Mouse (Mus musculus): ENCODE data around the gene Gm973. TPM values are rescaled to one million over a fixed set of nuclear protein-coding genes. Genes with fewer than 3 reads are reported as not detected.

Gm973 gene
- polyA plus RNA-seq, 2 experiments = 2.1 to 2.8 TPM

DNA sequence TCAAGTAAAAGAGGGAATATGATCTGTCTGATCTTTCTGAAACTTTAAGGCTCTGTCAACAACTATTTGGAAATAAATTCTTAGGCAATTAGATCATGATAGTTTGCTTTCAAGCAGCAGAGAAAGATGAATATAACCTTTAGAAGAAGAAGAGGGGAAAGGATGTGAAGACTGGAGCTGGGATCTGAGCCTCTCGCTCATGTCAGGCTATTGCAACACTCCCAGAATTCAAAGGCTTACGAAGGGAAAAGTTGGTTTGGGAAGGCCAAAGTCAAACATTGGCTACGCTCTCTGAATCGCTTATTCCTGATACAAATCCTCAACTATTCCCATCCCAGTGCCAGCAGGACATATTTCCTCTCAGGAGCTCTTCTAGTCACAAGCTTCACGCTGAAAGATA is 53.2 kb downstream of the Gm973 start:
- no peak for TF ChIP-seq POLR2A (IDR thresholded peaks at IDR 0.05; ENCODE audit: borderline replicate concordance, extremely low read depth, insufficient read depth, insufficient read length)
- no peak overlapping the region for H3K9ac ChIP-seq (ENCODE audit: low read depth, low read length, severe bottlenecking)
- ATAC-seq (ENCODE audit: low FRiP score, low read depth) (no peak), DNase-seq (ENCODE audit: low spot score) (no peak)
- H3K9me3 ChIP-seq (ENCODE audit: control insufficient read depth, low read length) = peaks cover 4% of the 10 kb centered on the region; the same call in 1 of the 2 replicates
- no peak overlapping the region for H3K4me2 ChIP-seq (replicated peaks; ENCODE audit: low read depth, low read length, severe bottlenecking)
- H3K4me1 ChIP-seq (ENCODE audit: control insufficient read depth, insufficient read depth, low read length) = peaks cover 12% of the 10 kb centered on the region
- WGBS = 90% methylated on average over 5 of the region's 5 CpGs
- H3K4me3 ChIP-seq (replicated peaks; ENCODE audit: low read length) = no peak overlapping the region
- no peaks in the 10 kb centered on the region for H3K36me3 ChIP-seq (ENCODE audit: control insufficient read depth, insufficient read depth, low read length)
- H3K27ac ChIP-seq (replicated peaks; ENCODE audit: low read depth, low read length) = no peak overlapping the region
- H3K27me3 ChIP-seq (ENCODE audit: control insufficient read depth, insufficient read depth, low read length) = no peaks in the 10 kb centered on the region

DNA sequence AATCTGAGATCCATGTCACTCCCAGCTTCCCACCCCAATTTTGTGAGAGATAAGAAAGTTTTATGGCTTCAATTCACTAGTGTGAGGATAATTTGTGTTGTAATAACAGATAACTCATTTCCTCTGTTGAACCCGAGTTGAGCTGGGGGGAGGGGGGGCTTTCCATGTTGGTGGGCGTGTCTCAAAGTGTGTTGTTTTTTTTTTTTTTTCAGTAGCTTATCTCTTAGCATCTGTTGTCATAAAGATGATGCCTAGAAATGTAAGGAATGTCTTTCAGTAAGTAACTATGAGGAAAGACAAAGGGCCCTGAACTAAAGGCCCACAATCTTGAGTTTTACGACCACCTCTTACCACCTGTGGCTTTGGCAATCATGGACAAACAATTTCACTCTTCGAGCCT is 54.7 kb downstream of the Gm973 start:
- no peak overlapping the region for H3K27ac ChIP-seq (replicated peaks; ENCODE audit: low read depth, low read length)
- TF ChIP-seq POLR2A (IDR thresholded peaks at IDR 0.05; ENCODE audit: borderline replicate concordance, extremely low read depth, insufficient read depth, insufficient read length) = no peak
- no peaks in the 10 kb centered on the region for H3K27me3 ChIP-seq (ENCODE audit: control insufficient read depth, insufficient read depth, low read length)
- DNase-seq (ENCODE audit: low spot score) (no peak), ATAC-seq (ENCODE audit: low FRiP score, low read depth) (no peak)
- 52% methylated on average over 4 of the region's 4 CpGs for WGBS
- no peak overlapping the region for H3K9ac ChIP-seq (ENCODE audit: low read depth, low read length, severe bottlenecking)
- H3K9me3 ChIP-seq (ENCODE audit: control insufficient read depth, low read length) = peaks cover 4% of the 10 kb centered on the region; the same call in 1 of the 2 replicates
- peaks cover 12% of the 10 kb centered on the region for H3K4me1 ChIP-seq (ENCODE audit: control insufficient read depth, insufficient read depth, low read length)
- H3K36me3 ChIP-seq (ENCODE audit: control insufficient read depth, insufficient read depth, low read length) = no peaks in the 10 kb centered on the region
- H3K4me3 ChIP-seq (replicated peaks; ENCODE audit: low read length) = no peak overlapping the region
- no peak overlapping the region for H3K4me2 ChIP-seq (replicated peaks; ENCODE audit: low read depth, low read length, severe bottlenecking)

DNA sequence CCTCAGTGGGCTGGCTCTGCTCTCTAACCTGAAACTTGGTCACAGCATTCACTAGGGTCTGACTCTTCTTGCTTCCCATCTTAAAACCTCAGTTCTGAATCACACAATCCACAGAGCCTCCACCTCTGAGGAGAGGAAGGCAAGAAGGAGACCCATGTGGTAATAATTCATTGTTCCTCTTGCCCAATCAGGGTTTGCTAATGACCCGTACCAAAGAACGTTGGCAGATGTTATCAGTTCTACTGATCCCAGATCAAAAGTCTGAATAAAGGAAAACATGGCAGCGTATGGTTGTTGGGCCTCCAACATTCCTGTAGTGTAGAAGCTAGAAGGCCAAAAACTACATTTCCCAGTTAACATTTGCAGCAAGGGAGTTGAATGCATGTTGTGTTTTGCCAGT is 55.4 kb downstream of the Gm973 start:
- no peaks in the 10 kb centered on the region for H3K36me3 ChIP-seq (ENCODE audit: control insufficient read depth, insufficient read depth, low read length)
- no peak overlapping the region for H3K27ac ChIP-seq (replicated peaks; ENCODE audit: low read depth, low read length)
- ATAC-seq (ENCODE audit: low FRiP score, low read depth) (no peak), DNase-seq (ENCODE audit: low spot score) (no peak)
- no peak overlapping the region for H3K4me3 ChIP-seq (replicated peaks; ENCODE audit: low read length)
- WGBS = 70% methylated on average over 3 of the region's 3 CpGs
- H3K4me2 ChIP-seq (replicated peaks; ENCODE audit: low read depth, low read length, severe bottlenecking) = no peak overlapping the region
- peaks cover 5% of the 10 kb centered on the region for H3K4me1 ChIP-seq (ENCODE audit: control insufficient read depth, insufficient read depth, low read length)
- peaks cover 4% of the 10 kb centered on the region; the same call in 1 of the 2 replicates for H3K9me3 ChIP-seq (ENCODE audit: control insufficient read depth, low read length)
- H3K9ac ChIP-seq (ENCODE audit: low read depth, low read length, severe bottlenecking) = no peak overlapping the region
- no peak for TF ChIP-seq POLR2A (IDR thresholded peaks at IDR 0.05; ENCODE audit: borderline replicate concordance, extremely low read depth, insufficient read depth, insufficient read length)
- no peaks in the 10 kb centered on the region for H3K27me3 ChIP-seq (ENCODE audit: control insufficient read depth, insufficient read depth, low read length)

DNA sequence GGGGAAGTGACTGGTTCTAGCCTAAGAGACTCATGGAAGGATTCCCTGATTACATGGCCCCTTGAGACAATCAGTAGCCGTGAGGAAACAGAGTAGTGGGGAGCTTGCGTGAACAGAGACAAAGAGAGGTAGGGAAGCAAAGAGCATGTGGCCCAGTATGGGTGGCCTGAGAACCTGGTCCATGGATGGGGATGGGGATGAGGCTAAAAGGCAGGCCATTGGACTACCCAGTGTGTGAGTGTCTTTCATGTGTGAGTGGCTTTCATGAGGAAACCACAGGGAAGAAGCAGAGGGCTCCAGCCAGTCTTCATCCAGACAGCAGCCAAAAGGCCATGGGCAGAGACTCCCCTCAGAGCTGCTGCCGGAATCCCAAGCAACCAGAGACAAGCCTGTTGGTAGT is 57.8 kb downstream of the Gm973 start:
- Histone ChIP-seq H3K9ac (ENCODE audit: low read depth, low read length, severe bottlenecking) (no peak overlapping the region), H3K4me3 (replicated peaks; ENCODE audit: low read length) (no peak overlapping the region), H3K4me2 (replicated peaks; ENCODE audit: low read depth, low read length, severe bottlenecking) (no peak overlapping the region), H3K27me3 (ENCODE audit: control insufficient read depth, insufficient read depth, low read length) (no peaks in the 10 kb centered on the region), H3K27ac (replicated peaks; ENCODE audit: low read depth, low read length) (no peak overlapping the region), H3K4me1 (ENCODE audit: control insufficient read depth, insufficient read depth, low read length) (peaks cover 2% of the 10 kb centered on the region; the same call in 1 of the 2 replicates), H3K36me3 (ENCODE audit: control insufficient read depth, insufficient read depth, low read length) (no peaks in the 10 kb centered on the region), H3K9me3 (ENCODE audit: control insufficient read depth, low read length) (peaks cover 4% of the 10 kb centered on the region; the same call in 1 of the 2 replicates)
- no peak for TF ChIP-seq POLR2A (IDR thresholded peaks at IDR 0.05; ENCODE audit: borderline replicate concordance, extremely low read depth, insufficient read depth, insufficient read length)
- DNase-seq (ENCODE audit: low spot score) (no peak), ATAC-seq (ENCODE audit: low FRiP score, low read depth) (no peak)
- WGBS = 87% methylated on average over 3 of the region's 3 CpGs

DNA sequence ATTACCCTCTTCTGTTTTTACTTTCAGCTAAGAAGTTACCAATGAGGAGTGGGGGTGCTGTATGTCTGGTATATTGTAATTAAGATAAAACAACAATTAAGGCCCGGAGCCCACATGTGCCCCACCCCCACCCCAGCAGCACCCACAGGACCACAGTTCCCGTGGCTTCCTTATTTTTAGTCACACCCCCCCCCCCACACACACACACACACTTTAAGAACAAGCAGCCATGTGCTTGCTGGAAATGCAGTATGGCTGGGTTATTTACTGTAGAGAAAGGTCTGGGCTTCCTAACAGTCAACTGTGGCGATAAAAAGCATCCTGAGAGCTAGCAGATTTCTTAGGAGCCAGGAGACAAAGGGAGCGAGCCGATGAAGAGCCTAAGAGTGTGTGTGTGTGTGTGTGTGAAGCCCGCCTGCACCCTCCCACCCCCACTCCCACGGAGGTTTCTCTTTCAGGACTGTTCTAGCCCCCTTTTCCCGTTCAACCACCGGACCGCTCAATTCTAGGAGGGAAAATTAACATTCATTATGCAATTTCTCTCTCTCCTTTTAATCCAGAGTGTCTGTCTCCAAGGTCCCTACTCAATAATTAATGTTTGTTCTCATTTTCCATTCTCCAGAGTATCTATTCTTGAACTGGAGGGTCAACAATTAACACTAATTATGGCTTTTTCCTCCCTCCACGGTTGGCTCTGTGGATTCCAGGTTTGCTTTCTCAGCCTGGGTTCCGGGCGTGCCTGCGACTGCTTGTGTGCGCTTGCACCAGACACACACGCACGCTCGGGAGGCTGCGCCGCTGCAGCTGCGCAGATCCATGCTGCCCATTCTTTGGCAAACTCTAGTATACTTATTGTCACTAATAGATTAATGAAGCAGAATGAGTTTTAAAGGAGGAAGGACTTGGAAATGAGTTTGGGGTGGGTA is 58.5 kb downstream of the Gm973 start:
- Histone ChIP-seq H3K4me2 (replicated peaks; ENCODE audit: low read depth, low read length, severe bottlenecking) (peak overlapping the region; percentile 37), H3K4me3 (replicated peaks; ENCODE audit: low read length) (no peak overlapping the region; the same call in 1 of the 2 replicates), H3K4me1 (ENCODE audit: control insufficient read depth, insufficient read depth, low read length) (peaks cover under 1% of the 10 kb centered on the region; the same call in 1 of the 2 replicates), H3K27ac (replicated peaks; ENCODE audit: low read depth, low read length) (no peak overlapping the region), H3K9ac (ENCODE audit: low read depth, low read length, severe bottlenecking) (no peak overlapping the region), H3K9me3 (ENCODE audit: control insufficient read depth, low read length) (peaks cover 4% of the 10 kb centered on the region; the same call in 1 of the 2 replicates), H3K36me3 (ENCODE audit: control insufficient read depth, insufficient read depth, low read length) (no peaks in the 10 kb centered on the region), H3K27me3 (ENCODE audit: control insufficient read depth, insufficient read depth, low read length) (no peaks in the 10 kb centered on the region)
- DNase-seq (ENCODE audit: low spot score) = no peak
- WGBS = 41% methylated on average over 21 of the region's 21 CpGs
- no peak for TF ChIP-seq POLR2A (IDR thresholded peaks at IDR 0.05; ENCODE audit: borderline replicate concordance, extremely low read depth, insufficient read depth, insufficient read length)
- no peak for ATAC-seq (ENCODE audit: low FRiP score, low read depth)
